8 mouse cellular contexts compared by ENCODE assay signal in genomic region chr13:43183248-43184055, GRCm38 (mm10). TPM values are rescaled to one million over a fixed set of nuclear protein-coding genes. Genes with fewer than 3 reads are reported as not detected.
DNase-seq lines count a peak whose midpoint lies in the region; ATAC-seq and TF ChIP-seq lines count a peak whose summit lies in the region.

No protein-coding gene starts in this region.

- in situ Hi-C loops in CH12.LX (cut with MboI; ENCODE audit: low pct_ligation_motif_present, low pct_unique_long_range_greater_than_20kb, low sequenced_read_pairs) = loop anchor here (25.0 kb wide), 1 partner anchor 379 kb away; the partner anchor contains the start of gene Mcur1

- ATAC-seq in frontal cortex, adult (ENCODE audit: low TSS enrichment) = 0 out of 2 replicates have a peak, but pooled peaks have one; percentile 3
- ATAC-seq in forebrain, embryonic 12.5 days (ENCODE audit: low FRiP score) = peak; percentile 73
- ATAC-seq in liver, embryonic 15.5 days (ENCODE audit: insufficient read depth) = no peak

- no peak overlapping the region for H3K9ac ChIP-seq in CH12.LX (ENCODE audit: insufficient read depth, low read depth)
- H3K9ac ChIP-seq in forebrain, embryonic 12.5 days = no peak overlapping the region
- H3K9ac ChIP-seq in liver, embryonic 15.5 days = no peak overlapping the region

- peak overlapping the region; percentile 82 for H3K4me2 ChIP-seq in CH12.LX (ENCODE audit: insufficient read depth, low read depth, poor library complexity, severe bottlenecking)
- H3K4me2 ChIP-seq in forebrain, embryonic 12.5 days = peak overlapping the region; percentile 44
- peak overlapping the region; percentile 49 for H3K4me2 ChIP-seq in liver, embryonic 15.5 days

- H3K27me3 ChIP-seq in CH12.LX (replicated peaks) = no peaks in the 10 kb centered on the region
- peaks cover 14% of the 10 kb centered on the region for H3K27me3 ChIP-seq in forebrain, embryonic 12.5 days
- H3K27me3 ChIP-seq in liver, embryonic 15.5 days = peaks cover 48% of the 10 kb centered on the region

- peaks cover 3% of the 10 kb centered on the region for H3K9me3 ChIP-seq in CH12.LX (replicated peaks; ENCODE audit: low read length)
- H3K9me3 ChIP-seq in forebrain, embryonic 12.5 days = no peaks in the 10 kb centered on the region
- no peaks in the 10 kb centered on the region for H3K9me3 ChIP-seq in liver, embryonic 15.5 days (replicated peaks)

- 38% methylated on average over 8 of the region's 8 CpGs for WGBS in forebrain, embryonic 12.5 days
- WGBS in liver, embryonic 15.5 days (ENCODE audit: insufficient replicate concordance) = 59% methylated on average over 8 of the region's 8 CpGs

- TF ChIP-seq RAD21 in CH12.LX (IDR thresholded peaks at IDR 0.05; ENCODE audit: low read depth, low read length) = no peak

- H3K4me3 ChIP-seq in CH12.LX (replicated peaks in 1 of 3; ENCODE audit: low read depth in 2 of 3, low read length in 2 of 3, poor library complexity in 1 of 3) = no peak overlapping the region
- peak overlapping the region; percentile 24 for H3K4me3 ChIP-seq in forebrain, embryonic 12.5 days (replicated peaks)
- H3K4me3 ChIP-seq in liver, embryonic 15.5 days (replicated peaks) = 0 out of 2 replicates have a peak overlapping the region, but pooled peaks have one; percentile 9

- intact Hi-C loops in left cerebral cortex, postnatal 10 days (cut with DNase I) = loop anchor here (5.0 kb wide), 2 partner anchors 119 to 214 kb away; partner anchors contain the start of genes Gfod1 and Nol7

- no peak for TF ChIP-seq CTCF in CH12.LX (conservative IDR thresholded peaks at IDR 0.05 in 1 of 2, IDR thresholded peaks at IDR 0.05 in 1 of 2; ENCODE audit: low read depth in 2 of 2, low read length in 2 of 2)

- dilution Hi-C loops in CH12.LX (cut with MboI; ENCODE audit: extremely low pct_ligation_motif_present, extremely low pct_unique_long_range_greater_than_20kb, low sequenced_read_pairs) = no loop called here

- H3K79me2 ChIP-seq in CH12.LX (replicated peaks; ENCODE audit: control insufficient read depth, extremely low read depth, insufficient read depth, poor library complexity, severe bottlenecking) = no peaks in the 10 kb centered on the region

- no peak for TF ChIP-seq EP300 in CH12.LX (IDR thresholded peaks at IDR 0.05; ENCODE audit: low read length)

- no peaks in the 10 kb centered on the region for H3K36me3 ChIP-seq in CH12.LX (replicated peaks in 1 of 2; ENCODE audit: control insufficient read depth in 1 of 2, insufficient read depth in 1 of 2, low read length in 1 of 2)
- no peaks in the 10 kb centered on the region for H3K36me3 ChIP-seq in forebrain, embryonic 12.5 days (replicated peaks)
- H3K36me3 ChIP-seq in liver, embryonic 15.5 days (replicated peaks) = no peaks in the 10 kb centered on the region

- no peak for TF ChIP-seq POLR2A in CH12.LX (IDR thresholded peaks at IDR 0.05; ENCODE audit: low read depth, low read length)

- peaks cover 0 to 5% of the 10 kb centered on the region in 2 experiments; a peak in 1 of 4 replicates for H3K4me1 ChIP-seq in CH12.LX (ENCODE audit: control insufficient read depth in 1 of 2, insufficient read depth in 2 of 2)
- H3K4me1 ChIP-seq in forebrain, embryonic 12.5 days = peaks cover 12% of the 10 kb centered on the region; the same call in 1 of the 2 replicates
- peaks cover 37% of the 10 kb centered on the region for H3K4me1 ChIP-seq in liver, embryonic 15.5 days (replicated peaks)

- H3K27ac ChIP-seq in CH12.LX (ENCODE audit: insufficient read depth, low read depth) = no peak overlapping the region
- 0 out of 2 replicates have a peak overlapping the region, but pooled peaks have one; percentile 54 for H3K27ac ChIP-seq in forebrain, embryonic 12.5 days
- no peak overlapping the region for H3K27ac ChIP-seq in liver, embryonic 15.5 days (replicated peaks)

- no peak for DNase-seq in frontal cortex, postnatal 14 days (ENCODE audit: low spot score in 2 of 2)
- DNase-seq in CH12.LX (ENCODE audit: extremely low read depth) = no peak
- DNase-seq in gastrocnemius, postnatal 25 days = no peak
- DNase-seq in left cerebral cortex, postnatal 10 days (ENCODE audit: extremely low spot score in 1 of 2, low spot score in 2 of 2) = no peak
- no peak for DNase-seq in adrenal gland, adult 8-10 months

TF ChIP-seq in CH12.LX, 34 proteins besides CTCF, POLR2A, EP300 and RAD21:
- TF ChIP-seq MYC (IDR thresholded peaks at IDR 0.05; ENCODE audit: low read depth, low read length) (no peak), E2F4 (IDR thresholded peaks at IDR 0.05; ENCODE audit: insufficient replicate concordance, low read depth, low read length) (no peak), MAX (IDR thresholded peaks at IDR 0.05; ENCODE audit: low read length) (no peak), RCOR1 (conservative IDR thresholded peaks at IDR 0.05; ENCODE audit: low read depth, low read length) (no peak)

RNA-seq across cellular contexts. Expression of gene Tbc1d7, which starts 12.2 kb away (rescaled TPM):
- 19.5 and 20.3 TPM in 2 replicates for total RNA-seq in CH12.LX (2012; rRNA removed)
- total RNA-seq in CH12.LX (2014; rRNA removed) = 20.2 and 23.4 TPM in 2 replicates
- polyA plus RNA-seq in CH12.LX (2012; ENCODE audit: insufficient read length, low read depth) = 32.9 and 37.3 TPM in 2 replicates
- 74.0 and 75.4 TPM in 2 replicates for polyA plus RNA-seq in forebrain, embryonic 12.5 days (2016; fragmentation: Nextera tagmentation; extraction: Ambion mirVana)
- 12.3 and 13.7 TPM in 2 replicates for polyA plus RNA-seq in liver, embryonic 15.5 days (2015; fragmentation: Nextera tagmentation; extraction: Ambion mirVana)
- 10 to 100 TPM; 21.2 to 25.8 TPM for total RNA-seq in gastrocnemius, postnatal 25 days (2021)
- 10 to 100 TPM; 35.9 to 36.0 TPM for total RNA-seq in left cerebral cortex, postnatal 10 days (2021)
- 10 to 100 TPM; 13.2 to 19.1 (median 18.4) TPM for total RNA-seq in adrenal gland, adult 8-10 months (2022)

Comparison
In these comparisons a context has a peak if more than half of its experiments do, and no peak if none do; other contexts are left out.
1. H3K4me3 ChIP-seq: peak in forebrain, embryonic 12.5 days (single experiment) and liver, embryonic 15.5 days (single experiment); none in CH12.LX (0 of 3).
2. Peak in every context shown above with its lines, with median percentiles within 50 percentile points of each other: H3K4me2 ChIP-seq.